Mouse (Mus musculus) adrenal gland, postnatal 25 days (tissue): ENCODE data around the gene Gif. TPM values are rescaled to one million over a fixed set of nuclear protein-coding genes. Genes with fewer than 3 reads are reported as not detected.

Source experiments
- DNase-seq: peaks from one replicate; pipeline ENCODE4 v3.0.0; 2021; ENCODE audit warnings: mixed read lengths
- long read RNA-seq: library from polyadenylated mRNA; stranded (forward); transcript quantifications from one replicate; pipeline ENCODE4 v2.0.0, GENCODE M21; 2021
- total RNA-seq: library from RNA; stranded (reverse); gene quantifications from 2 replicates; pipeline ENCODE4 v1.2.3, GENCODE M21; 2021

Gene Gif
- total RNA-seq, result not detected in 2 replicates
- long read RNA-seq, result 0 reads

- DNase-seq, result no peak
Measured at GRCm38 (mm10) chr19:11747298-11747697, at the start of gene Gif. Gene Gif (plus strand): TSS chr19:11747554.

DNA sequence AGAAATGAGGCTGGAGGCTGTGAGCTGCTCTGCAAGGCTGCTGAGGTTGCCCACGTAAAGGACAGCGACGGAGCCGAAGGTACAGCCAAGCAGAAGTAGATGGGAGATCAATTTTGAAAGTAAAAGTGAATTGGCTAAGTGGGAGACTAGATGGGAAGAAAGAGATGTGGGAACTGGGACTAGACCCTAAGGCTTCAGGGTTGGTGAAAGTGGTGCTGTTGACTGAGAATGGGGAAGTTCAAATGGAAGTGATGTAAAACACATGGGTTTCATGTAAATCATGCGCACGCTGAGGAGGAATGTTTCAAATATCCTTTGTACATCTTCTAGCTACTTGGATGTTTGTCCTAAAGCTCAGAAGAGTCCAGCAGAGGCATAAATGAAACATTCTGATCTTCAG, 49.0 kb upstream of the Gif start:
- DNase-seq, result no peak

GRCm38 (mm10) chr19:11712451-11712850, 34.9 kb upstream of the Gif start:
- DNase-seq, result peak; percentile 18

DNA sequence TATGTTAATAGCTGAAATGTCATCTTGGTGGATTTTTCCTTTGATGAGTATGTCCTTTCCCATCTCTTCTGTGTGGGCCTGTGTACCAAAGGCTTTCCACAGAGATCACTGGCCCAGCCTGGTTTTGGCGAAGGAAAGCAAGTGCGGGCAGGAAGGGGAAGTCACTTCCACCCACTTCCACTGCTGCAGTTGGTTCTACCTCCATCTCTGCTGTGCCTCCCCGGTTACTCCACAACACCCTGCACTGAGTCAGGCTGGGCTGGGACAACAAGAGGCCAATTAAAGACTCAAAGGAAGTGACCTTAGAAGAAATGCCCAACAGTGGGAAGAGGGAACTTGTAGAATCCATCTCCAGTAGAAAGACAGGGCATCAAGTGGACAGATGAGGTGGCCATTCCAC, 27.3 kb upstream of the Gif start:
- no peak for DNase-seq

DNA sequence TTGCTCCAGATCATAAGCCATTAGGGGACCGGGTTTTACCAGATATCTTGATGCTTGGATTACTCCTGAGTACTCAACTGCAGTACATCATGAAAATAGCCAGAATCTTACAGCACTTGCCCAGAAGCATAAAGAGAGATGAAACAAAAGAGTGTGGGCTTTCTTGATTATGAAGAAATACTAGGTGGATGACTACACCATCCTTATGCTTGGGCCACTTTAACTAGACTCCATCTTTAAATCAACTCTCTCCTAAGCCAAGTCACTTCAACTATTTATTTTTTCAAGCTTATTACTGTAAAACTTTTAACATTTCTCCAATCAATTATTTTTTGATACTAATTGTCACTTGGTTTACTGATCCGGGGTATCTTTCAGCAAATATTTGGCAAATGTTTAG, 23.5 kb upstream of the Gif start:
- DNase-seq, result no peak

DNA sequence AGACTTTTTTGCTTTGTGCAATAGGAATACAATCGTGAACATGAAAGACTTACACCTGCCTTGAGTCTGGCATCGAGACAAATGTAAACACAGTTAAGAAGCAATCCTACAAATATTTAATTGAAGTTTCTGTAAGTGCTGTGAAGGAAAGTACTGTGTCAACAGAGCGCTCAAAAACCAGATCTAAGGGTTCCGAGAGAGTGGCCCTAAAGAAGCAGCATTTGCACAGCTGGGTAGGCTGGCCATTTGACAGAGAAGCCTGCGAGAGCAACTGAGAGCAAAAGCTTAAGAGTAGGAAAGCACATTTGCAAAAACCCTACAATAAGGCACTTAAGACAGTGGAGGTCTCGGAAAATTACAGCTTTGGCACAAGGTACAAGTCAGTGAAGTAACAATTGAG, 23.1 kb upstream of the Gif start:
- no peak for DNase-seq

GRCm38 (mm10) chr19:11725915-11726314, 21.4 kb upstream of the Gif start:
- no peak for DNase-seq

GRCm38 (mm10) chr19:11727304-11727703, 20.1 kb upstream of the Gif start:
- DNase-seq, result no peak

DNA sequence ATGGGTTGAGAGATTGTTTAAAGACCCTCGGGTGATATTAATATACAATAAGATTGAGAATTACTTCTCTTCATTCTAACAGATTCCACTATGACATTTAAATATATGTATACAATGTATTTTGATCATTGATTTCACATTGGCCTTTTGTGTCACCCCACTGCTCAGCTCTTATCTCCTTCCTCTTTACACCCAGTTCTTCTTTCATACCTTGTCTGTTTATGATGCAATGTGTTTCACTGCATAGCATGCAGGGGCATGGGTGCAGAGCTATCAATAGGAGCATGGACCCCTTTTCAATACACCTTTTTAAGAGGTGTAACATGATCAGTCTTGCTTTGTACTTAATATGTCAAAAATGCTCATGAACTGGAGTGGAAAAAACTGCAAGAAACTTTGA, 17.1 kb upstream of the Gif start:
- DNase-seq, result no peak

GRCm38 (mm10) chr19:11736455-11736854, 10.9 kb upstream of the Gif start:
- no peak for DNase-seq

- DNase-seq, result no peak
Measured at GRCm38 (mm10) chr19:11745680-11746079, 1.7 kb upstream of the Gif start.

DNA sequence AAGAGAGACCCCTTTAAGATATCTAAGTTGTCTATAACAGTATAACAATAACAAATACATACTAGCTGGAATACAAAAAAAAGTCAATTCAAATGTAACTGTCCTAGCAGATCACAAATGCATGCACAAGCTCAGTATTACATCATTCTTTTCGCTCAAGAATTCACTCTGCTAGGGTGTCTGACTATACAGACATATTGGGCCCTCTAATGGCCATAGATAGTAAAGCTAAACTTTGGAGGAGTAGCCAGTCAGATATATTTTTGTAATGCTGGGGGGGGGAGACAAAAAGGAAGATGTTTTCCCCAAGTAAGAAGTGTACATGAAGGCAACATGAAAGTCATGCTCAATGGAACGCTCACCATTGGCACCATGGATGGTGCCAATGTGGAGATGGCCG, 17.7 kb downstream of the Gif start:
- no peak for DNase-seq

DNA sequence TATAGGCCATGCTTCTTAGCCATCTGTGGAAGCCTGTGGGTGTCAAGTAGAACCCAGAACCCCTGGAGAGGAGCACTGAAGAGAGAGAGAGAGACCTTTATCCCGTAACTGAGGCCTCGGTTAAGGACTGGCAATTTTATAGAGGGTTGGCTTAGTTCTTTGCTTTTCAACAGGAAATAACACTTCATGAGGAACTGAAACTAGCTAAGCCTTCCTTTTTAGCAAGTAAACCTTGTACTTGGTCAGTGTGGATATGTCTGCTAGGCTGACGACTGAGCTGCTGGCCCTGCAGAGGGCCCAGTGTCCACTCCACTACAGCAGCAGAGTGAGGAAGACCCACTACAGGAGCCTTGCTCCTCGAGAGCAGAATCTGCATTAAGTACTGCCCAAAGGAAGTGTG, 19.1 kb downstream of the Gif start:
- DNase-seq, result no peak

GRCm38 (mm10) chr19:11768163-11768562, 20.8 kb downstream of the Gif start:
- peak; percentile 8 for DNase-seq

- no peak for DNase-seq
Measured at GRCm38 (mm10) chr19:11769257-11769920, 22.0 kb downstream of the Gif start.

GRCm38 (mm10) chr19:11770205-11770892, 23.0 kb downstream of the Gif start, which contains the start of gene Mrpl16:
Gene Mrpl16 (plus strand): TSS chr19:11770391.
- DNase-seq, result peak; percentile 76

GRCm38 (mm10) chr19:11777191-11777865, 30.0 kb downstream of the Gif start:
- peak; percentile 66 for DNase-seq

- DNase-seq, result no peak
Measured at GRCm38 (mm10) chr19:11785409-11786154, 38.2 kb downstream of the Gif start.

DNA sequence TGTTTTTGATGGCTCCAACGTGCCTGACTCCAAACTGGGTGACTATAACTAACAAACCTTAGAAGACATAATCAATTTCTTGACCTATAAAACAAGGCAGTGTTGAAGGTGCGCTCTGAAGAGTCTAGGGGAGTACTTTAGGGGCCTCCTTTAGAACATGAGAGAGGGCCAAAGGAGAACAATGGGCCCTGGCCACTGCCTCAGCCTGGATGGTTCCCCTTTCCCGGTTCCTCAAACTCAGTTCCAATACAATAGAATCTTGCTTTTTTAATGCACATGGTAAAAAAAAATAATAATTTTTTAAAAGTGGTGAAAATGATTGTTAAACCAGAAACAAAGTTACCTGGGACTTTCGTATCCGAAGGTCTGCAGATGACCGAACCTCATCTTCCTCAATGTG, 40.5 kb downstream of the Gif start:
- no peak for DNase-seq

DNA sequence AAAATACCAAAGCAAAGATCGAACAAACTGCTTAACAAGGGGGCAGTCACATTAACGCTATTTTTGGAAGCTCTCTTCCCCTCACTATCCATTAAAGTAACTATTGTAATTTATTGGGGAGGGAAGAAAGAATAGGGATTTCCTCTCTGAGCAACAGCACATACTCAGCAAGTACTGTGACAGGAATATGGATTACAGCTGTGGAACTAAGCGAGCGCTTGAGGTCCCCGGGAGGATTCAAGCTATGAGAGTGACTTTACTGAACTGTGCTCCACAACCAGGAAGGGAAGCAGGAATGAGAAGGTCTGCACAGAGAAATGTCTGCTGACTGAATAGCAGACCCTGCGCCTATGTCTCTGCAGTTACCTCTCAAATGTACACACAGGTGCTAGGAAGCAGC, 41.5 kb downstream of the Gif start:
- no peak for DNase-seq

- DNase-seq, result no peak
Measured at GRCm38 (mm10) chr19:11791825-11792224, 44.5 kb downstream of the Gif start.

DNA sequence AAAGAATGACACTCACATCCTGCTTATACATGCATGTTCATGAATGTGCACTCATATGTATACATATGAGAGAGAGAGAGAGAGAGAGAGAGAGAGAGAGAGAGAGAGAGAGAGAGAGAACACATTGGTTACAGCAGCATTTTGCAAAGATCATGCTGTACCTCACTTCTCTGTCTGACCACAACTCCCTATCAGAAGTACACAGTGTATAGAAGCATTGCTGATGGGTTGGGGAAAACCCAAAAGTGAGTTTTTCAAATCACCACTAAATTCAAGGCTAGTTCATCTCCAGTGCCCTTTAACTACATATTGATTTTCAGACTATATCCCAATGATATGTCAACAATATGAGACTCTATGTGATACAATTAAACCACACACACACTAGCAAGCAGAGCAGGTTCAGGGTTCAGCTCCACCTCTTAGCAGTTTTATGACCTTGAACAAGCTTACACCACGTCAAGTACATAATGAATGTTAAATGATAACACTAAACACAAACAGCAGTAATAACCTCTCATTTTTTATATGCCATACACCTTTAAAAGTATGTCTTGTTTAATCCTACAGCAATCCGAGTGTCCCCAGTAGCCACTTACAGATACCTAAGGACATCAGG, 46.5 kb downstream of the Gif start:
- no peak for DNase-seq
